ENCODE assay signal across 9 mouse cellular contexts in genomic region chr1:87174006-87174955, GRCm38 (mm10). TPM values are rescaled to one million over a fixed set of nuclear protein-coding genes. Genes with fewer than 3 reads are reported as not detected.
A peak's percentile ranks its signal among the peaks of the same experiment; 100 is the strongest.
DNase-seq lines count a peak whose midpoint lies in the region; ATAC-seq and TF ChIP-seq lines count a peak whose summit lies in the region.
"Had no signal": no experiment of that assay in that cellular context is flagged by ENCODE, and none has a peak within 500 bp of the region (broad histone marks: within the 10 kb centered on the region; RNA-seq: fewer than 3 reads in every experiment).

No protein-coding gene starts in this region.

- peak; percentile 35; the same call in 1 of the 2 replicates for ATAC-seq in limb, embryonic 14.5 days (ENCODE audit: low FRiP score, low read depth)

- no peak overlapping the region for H3K4me3 ChIP-seq in limb, embryonic 14.5 days (replicated peaks; ENCODE audit: low read length)
- no peak overlapping the region for H3K4me3 ChIP-seq in myocyte

- peak overlapping the region; percentile 7; the same call in 1 of the 2 replicates for H3K9ac ChIP-seq in limb, embryonic 14.5 days (ENCODE audit: low read depth, low read length, severe bottlenecking)

- no peaks in the 10 kb centered on the region for H3K36me3 ChIP-seq in limb, embryonic 14.5 days (ENCODE audit: control insufficient read depth, insufficient read depth, low read length)
- H3K36me3 ChIP-seq in myocyte (ENCODE audit: control insufficient read depth, insufficient read depth), result no peaks in the 10 kb centered on the region

- peaks cover 23% of the 10 kb centered on the region for H3K27me3 ChIP-seq in limb, embryonic 14.5 days (ENCODE audit: control insufficient read depth, insufficient read depth, low read length)
- no peaks in the 10 kb centered on the region for H3K27me3 ChIP-seq in myocyte (ENCODE audit: control insufficient read depth, insufficient read depth, insufficient read length)

- H3K9me3 ChIP-seq in limb, embryonic 14.5 days (ENCODE audit: control insufficient read depth, low read length), result no peaks in the 10 kb centered on the region

- peak; percentile 80 for DNase-seq in 3134 (ENCODE audit: extremely low read depth, insufficient read length, low spot score)
- DNase-seq in Muller cell, postnatal 12 days (ENCODE audit: inconsistent ontology term), result peak; percentile 83
- peak; percentile 50 to 57 for DNase-seq in cerebellum, postnatal 36 days
- peak; percentile 39 for DNase-seq in gastrocnemius, postnatal 25 days
- DNase-seq in kidney, adult 11 months, result peak; percentile 60
- peak; percentile 66 for DNase-seq in limb, embryonic 14.5 days (ENCODE audit: low spot score)
- DNase-seq in thymus, postnatal 0 days (ENCODE audit: low spot score), result peak; percentile 73

- WGBS in limb, embryonic 14.5 days, result 21% methylated on average over 28 of the region's 28 CpGs

- no peak overlapping the region for H3K27ac ChIP-seq in limb, embryonic 14.5 days (replicated peaks; ENCODE audit: low read depth, low read length)

- peak overlapping the region; percentile 26; the same call in 1 of the 2 replicates for H3K4me2 ChIP-seq in limb, embryonic 14.5 days (replicated peaks; ENCODE audit: low read depth, low read length, severe bottlenecking)
- no peak overlapping the region for H3K4me2 ChIP-seq in myocyte (ENCODE audit: low read depth)

- no peak overlapping the region for H3ac ChIP-seq in myocyte (ENCODE audit: control insufficient read depth, insufficient read length)

- H3K79me2 ChIP-seq in myocyte (ENCODE audit: control insufficient read depth, insufficient read depth), result no peaks in the 10 kb centered on the region

- TF ChIP-seq POLR2A in limb, embryonic 14.5 days (IDR thresholded peaks at IDR 0.05; ENCODE audit: borderline replicate concordance, extremely low read depth, insufficient read depth, insufficient read length), result no peak
- TF ChIP-seq POLR2A in myocyte (IDR thresholded peaks at IDR 0.05; ENCODE audit: insufficient read length, low read depth), result no peak

- H3K4me1 ChIP-seq in limb, embryonic 14.5 days (ENCODE audit: control insufficient read depth, insufficient read depth, low read length), result peaks cover 13% of the 10 kb centered on the region; the same call in 1 of the 2 replicates

TF ChIP-seq in myocyte, 11 proteins besides CTCF, POLR2A, EP300 and RAD21:
- TF ChIP-seq MAX (IDR thresholded peaks at IDR 0.05; ENCODE audit: low read depth), result no peak
- no peak for TF ChIP-seq CEBPB (IDR thresholded peaks at IDR 0.05; ENCODE audit: insufficient read depth, poor library complexity, severe bottlenecking)
- TF ChIP-seq TCF3 (IDR thresholded peaks at IDR 0.05; ENCODE audit: insufficient read length, low read depth), result no peak
- no peak for TF ChIP-seq SRF (IDR thresholded peaks at IDR 0.05; ENCODE audit: control insufficient read depth, insufficient read length, low read depth)
- TF ChIP-seq POLR2AphosphoS2 (IDR thresholded peaks at IDR 0.05; ENCODE audit: insufficient read length, low read depth), result no peak
- peak; percentile 18 for TF ChIP-seq E2F4 (IDR thresholded peaks at IDR 0.05; ENCODE audit: insufficient read depth)
- TF ChIP-seq USF1 (IDR thresholded peaks at IDR 0.05; ENCODE audit: low read depth), result no peak
- TF ChIP-seq TCF12 (IDR thresholded peaks at IDR 0.05; ENCODE audit: insufficient read depth, poor library complexity, severe bottlenecking), result no peak
- TF ChIP-seq MYOG (IDR thresholded peaks at IDR 0.05; ENCODE audit: control insufficient read depth in 1 of 3, insufficient read depth in 1 of 3, insufficient read length in 2 of 3, low read depth in 2 of 3), result peak in 1 of 3 experiments; percentile 4
- no peak for TF ChIP-seq MYOD1 (IDR thresholded peaks at IDR 0.05; ENCODE audit: control insufficient read depth in 1 of 3, insufficient read length in 2 of 3, low read depth in 2 of 3)

RNA-seq across cellular contexts. Expression of gene Prss56, which starts 8.8 kb away (rescaled TPM):
- total RNA-seq in gastrocnemius, postnatal 25 days (2021), result not detected
- 0.17 and 0.18 TPM in 2 replicates for polyA plus RNA-seq in limb, embryonic 14.5 days (2012; rRNA removed)
- 0.22 TPM in 1 of 2 replicates, not detected in the other for polyA plus RNA-seq in limb, embryonic 14.5 days (2014; fragmentation: Nextera tagmentation; extraction: Ambion mirVana)
- polyA plus RNA-seq in myocyte (2012; fragmentation: generic; extraction: Trizol), result 0.16 TPM
- 0.10 and 0.36 TPM in 2 replicates for polyA plus RNA-seq in thymus, postnatal 0 days (2015; fragmentation: Nextera tagmentation; extraction: Ambion mirVana)

RNA-seq across cellular contexts. Expression of gene Chrnd, which starts 16.1 kb away (rescaled TPM):
- 1 to 10 TPM; 2.1 to 3.5 TPM for total RNA-seq in gastrocnemius, postnatal 25 days (2021)
- polyA plus RNA-seq in limb, embryonic 14.5 days (2012; rRNA removed), result 12.4 and 13.2 TPM in 2 replicates
- polyA plus RNA-seq in limb, embryonic 14.5 days (2014; fragmentation: Nextera tagmentation; extraction: Ambion mirVana), result 3.6 and 6.2 TPM in 2 replicates
- 208 TPM for polyA plus RNA-seq in myocyte (2012; fragmentation: generic; extraction: Trizol)
- 0.14 and 0.24 TPM in 2 replicates for polyA plus RNA-seq in thymus, postnatal 0 days (2015; fragmentation: Nextera tagmentation; extraction: Ambion mirVana)
- polyA plus RNA-seq: stomach, embryonic 14.5 days had no signal

RNA-seq across cellular contexts. Expression of gene Ecel1, which starts 18.0 kb away (rescaled TPM):
- not detected for total RNA-seq in gastrocnemius, postnatal 25 days (2021)
- polyA plus RNA-seq in limb, embryonic 14.5 days (2012; rRNA removed), result 1.4 and 2.0 TPM in 2 replicates
- polyA plus RNA-seq in limb, embryonic 14.5 days (2014; fragmentation: Nextera tagmentation; extraction: Ambion mirVana), result 0.61 and 1.0 TPM in 2 replicates
- 0.06 TPM for polyA plus RNA-seq in myocyte (2012; fragmentation: generic; extraction: Trizol)
- polyA plus RNA-seq in thymus, postnatal 0 days (2015; fragmentation: Nextera tagmentation; extraction: Ambion mirVana), result 0.32 and 0.55 TPM in 2 replicates

RNA-seq across cellular contexts. Expression of gene Chrng, which starts 30.2 kb away (rescaled TPM):
- 1 to 10 TPM in 1 of 2 experiments, under 1 TPM in 1; 0.15 to 1.4 TPM for total RNA-seq in gastrocnemius, postnatal 25 days (2021)
- polyA plus RNA-seq in limb, embryonic 14.5 days (2012; rRNA removed), result 44.7 and 50.8 TPM in 2 replicates
- polyA plus RNA-seq in limb, embryonic 14.5 days (2014; fragmentation: Nextera tagmentation; extraction: Ambion mirVana), result 18.2 and 29.3 TPM in 2 replicates
- 376 TPM for polyA plus RNA-seq in myocyte (2012; fragmentation: generic; extraction: Trizol)
- polyA plus RNA-seq in thymus, postnatal 0 days (2015; fragmentation: Nextera tagmentation; extraction: Ambion mirVana), result 0.53 and 0.70 TPM in 2 replicates
- polyA plus RNA-seq: stomach, embryonic 14.5 days had no signal

RNA-seq across cellular contexts. Expression of gene Eif4e2, which starts 39.4 kb away (rescaled TPM):
- total RNA-seq in gastrocnemius, postnatal 25 days (2021), result 10 to 100 TPM; 49.6 to 51.7 TPM
- polyA plus RNA-seq in limb, embryonic 14.5 days (2012; rRNA removed), result 84.7 and 118 TPM in 2 replicates
- polyA plus RNA-seq in limb, embryonic 14.5 days (2014; fragmentation: Nextera tagmentation; extraction: Ambion mirVana), result 139 and 144 TPM in 2 replicates
- 221 TPM for polyA plus RNA-seq in myocyte (2012; fragmentation: generic; extraction: Trizol)
- polyA plus RNA-seq in thymus, postnatal 0 days (2015; fragmentation: Nextera tagmentation; extraction: Ambion mirVana), result 167 and 170 TPM in 2 replicates

Comparison
In these comparisons a context has a peak if more than half of its experiments do, and no peak if none do; other contexts are left out.
1. RNA of gene Chrnd, which starts 16.1 kb away (polyA plus RNA-seq): 208 TPM in myocyte (single experiment); 3.6 to 13.2 TPM in limb, embryonic 14.5 days and 0.14 to 0.24 TPM in thymus, postnatal 0 days; every median in the first group is over 10 times any median in the second.
2. Peak in every context shown above with its lines, with median percentiles within 50 percentile points of each other: DNase-seq.